Mouse (Mus musculus) kidney, adult 9 months (tissue): ENCODE measurements around the gene Igfbp6.
A peak's percentile ranks its signal among the peaks of the same experiment; 100 is the strongest.

Experiments used
- DNase-seq: peaks from one replicate; pipeline ENCODE4 v3.0.0; 2022

The Igfbp6 gene

DNA sequence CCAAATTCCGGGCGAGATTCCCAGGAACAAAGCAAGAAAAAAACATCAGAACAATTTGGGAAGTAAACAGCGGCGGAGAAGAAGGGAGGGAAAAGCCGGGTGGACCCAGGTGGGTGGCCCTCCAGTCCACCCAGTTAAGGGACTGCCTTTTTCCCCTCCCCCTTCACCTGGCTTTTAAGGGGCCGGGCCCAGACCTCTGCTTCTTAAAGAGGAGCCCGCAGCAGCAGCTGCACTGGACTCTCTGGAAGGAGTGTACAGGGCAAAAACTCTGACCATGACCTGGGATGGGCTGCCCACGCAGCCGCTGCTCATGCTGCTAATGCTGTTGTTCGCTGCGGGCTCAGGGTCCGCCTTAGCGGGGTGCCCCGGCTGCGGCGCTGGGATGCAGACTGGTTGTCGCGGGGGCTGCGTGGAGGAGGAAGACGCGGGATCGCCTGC is at the start of gene Igfbp6:
Igfbp6 (plus strand) TSS at position 89 of the 438 bp plus-strand sequence.
- no peak for DNase-seq

- no peak for DNase-seq
Measured at GRCm38 (mm10) chr15:102094988-102095387, 49.2 kb upstream of the Igfbp6 start.

- DNase-seq, result no peak
Measured at GRCm38 (mm10) chr15:102097147-102097915, 46.8 kb upstream of the Igfbp6 start.

DNA sequence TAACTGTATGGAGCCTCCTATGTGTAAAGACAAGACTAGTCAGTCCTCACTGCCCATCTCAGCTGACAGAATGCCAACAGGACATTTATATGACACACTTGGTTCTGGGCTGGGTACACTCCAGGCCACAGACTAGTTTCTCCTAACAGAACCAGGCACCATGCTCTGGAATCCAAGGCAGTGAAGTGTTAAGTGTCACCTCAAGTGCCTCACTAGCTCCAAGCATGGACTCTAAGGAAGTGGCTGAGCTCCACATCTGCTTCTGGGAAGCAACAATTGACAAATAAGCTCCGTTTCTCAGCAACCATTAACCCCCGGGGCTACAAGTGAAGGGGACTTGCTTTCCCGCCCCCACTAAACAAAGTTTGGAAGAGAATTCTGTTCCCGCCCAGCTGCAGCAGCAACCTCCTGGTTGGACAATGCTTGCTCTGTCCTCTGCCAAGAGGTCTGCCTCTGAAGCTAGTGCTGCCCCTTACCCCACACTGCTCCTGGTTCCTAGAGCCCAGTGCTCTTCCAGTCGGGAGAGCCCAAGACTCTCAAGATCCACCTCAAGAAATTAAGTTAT is 46.1 kb upstream of the Igfbp6 start:
- no peak for DNase-seq

- DNase-seq, result no peak
Measured at GRCm38 (mm10) chr15:102099260-102099659, 44.9 kb upstream of the Igfbp6 start.

GRCm38 (mm10) chr15:102099771-102100160 is 44.4 kb upstream of the Igfbp6 start:
- no peak for DNase-seq

- peak; percentile 94 for DNase-seq
Measured at GRCm38 (mm10) chr15:102100161-102100981, 43.8 kb upstream of the Igfbp6 start, which contains the start of gene Tns2. Gene Tns2 (plus strand): TSS chr15:102100413.

- DNase-seq, result peak; percentile 71
Measured at GRCm38 (mm10) chr15:102100996-102101671, 43.0 kb upstream of the Igfbp6 start.

- DNase-seq, result peak; percentile 88
Measured at GRCm38 (mm10) chr15:102101672-102102541, 42.3 kb upstream of the Igfbp6 start.

DNA sequence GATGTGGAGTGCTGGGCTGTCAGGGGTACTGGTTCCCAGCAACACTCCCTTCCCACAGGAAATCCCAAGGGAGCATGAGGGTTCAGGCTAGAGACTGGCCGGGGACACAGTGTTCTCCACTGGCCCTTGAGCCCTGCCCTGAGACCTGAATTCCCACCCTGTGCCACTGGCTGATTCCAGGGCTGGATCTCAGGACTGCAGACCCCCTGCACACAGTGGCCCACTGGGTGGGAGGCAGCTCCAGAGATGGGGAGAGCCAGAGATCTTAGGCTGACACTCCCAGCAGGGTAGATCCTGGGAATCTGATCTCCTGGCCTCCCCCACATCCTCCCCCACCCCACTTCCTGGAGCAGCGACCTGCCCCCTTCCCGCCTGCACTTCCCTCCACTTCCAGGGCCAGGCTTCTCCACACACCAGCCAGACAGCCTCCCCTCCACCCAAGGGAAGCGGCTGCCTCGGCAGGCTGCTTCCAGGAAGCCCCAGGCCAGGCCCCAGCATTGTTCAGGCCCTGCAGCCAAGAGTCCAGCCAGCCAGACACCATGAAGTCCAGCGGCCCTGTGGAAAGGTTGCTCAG is 41.5 kb upstream of the Igfbp6 start:
- peak; percentile 81 for DNase-seq

GRCm38 (mm10) chr15:102103371-102103946 is 40.7 kb upstream of the Igfbp6 start:
- peak; percentile 72 for DNase-seq

DNA sequence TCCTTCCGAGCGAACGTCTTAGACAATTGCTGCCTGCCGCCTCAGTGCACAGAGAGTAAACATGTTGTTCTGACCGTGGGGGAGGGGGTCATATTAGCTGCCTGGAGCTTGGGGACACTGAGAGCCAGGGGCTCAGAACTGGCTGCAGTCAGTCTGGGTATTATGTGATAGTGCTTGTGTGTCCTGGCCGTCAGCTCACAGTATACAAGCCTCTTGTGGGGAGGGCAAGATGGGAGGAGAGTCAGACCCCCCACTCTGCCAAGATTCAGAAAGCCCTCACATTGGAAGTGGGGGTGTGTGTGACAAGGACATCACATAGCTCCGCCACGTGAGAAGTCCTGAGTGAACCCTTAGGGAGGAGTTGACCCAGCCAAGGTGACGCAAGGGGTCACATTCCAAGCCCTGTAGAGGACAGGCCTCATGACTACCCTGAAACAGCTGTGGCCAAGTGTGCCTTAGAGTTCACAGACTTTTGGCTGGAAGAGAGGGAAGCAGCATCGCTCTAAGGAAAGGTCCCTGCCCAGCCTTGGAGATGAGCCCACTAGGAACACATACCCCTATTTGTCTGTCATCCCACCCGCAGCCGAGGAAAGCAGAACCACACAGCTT is 40.1 kb upstream of the Igfbp6 start:
- DNase-seq, result peak; percentile 98

GRCm38 (mm10) chr15:102105360-102105759 is 38.8 kb upstream of the Igfbp6 start:
- DNase-seq, result peak; percentile 84

DNA sequence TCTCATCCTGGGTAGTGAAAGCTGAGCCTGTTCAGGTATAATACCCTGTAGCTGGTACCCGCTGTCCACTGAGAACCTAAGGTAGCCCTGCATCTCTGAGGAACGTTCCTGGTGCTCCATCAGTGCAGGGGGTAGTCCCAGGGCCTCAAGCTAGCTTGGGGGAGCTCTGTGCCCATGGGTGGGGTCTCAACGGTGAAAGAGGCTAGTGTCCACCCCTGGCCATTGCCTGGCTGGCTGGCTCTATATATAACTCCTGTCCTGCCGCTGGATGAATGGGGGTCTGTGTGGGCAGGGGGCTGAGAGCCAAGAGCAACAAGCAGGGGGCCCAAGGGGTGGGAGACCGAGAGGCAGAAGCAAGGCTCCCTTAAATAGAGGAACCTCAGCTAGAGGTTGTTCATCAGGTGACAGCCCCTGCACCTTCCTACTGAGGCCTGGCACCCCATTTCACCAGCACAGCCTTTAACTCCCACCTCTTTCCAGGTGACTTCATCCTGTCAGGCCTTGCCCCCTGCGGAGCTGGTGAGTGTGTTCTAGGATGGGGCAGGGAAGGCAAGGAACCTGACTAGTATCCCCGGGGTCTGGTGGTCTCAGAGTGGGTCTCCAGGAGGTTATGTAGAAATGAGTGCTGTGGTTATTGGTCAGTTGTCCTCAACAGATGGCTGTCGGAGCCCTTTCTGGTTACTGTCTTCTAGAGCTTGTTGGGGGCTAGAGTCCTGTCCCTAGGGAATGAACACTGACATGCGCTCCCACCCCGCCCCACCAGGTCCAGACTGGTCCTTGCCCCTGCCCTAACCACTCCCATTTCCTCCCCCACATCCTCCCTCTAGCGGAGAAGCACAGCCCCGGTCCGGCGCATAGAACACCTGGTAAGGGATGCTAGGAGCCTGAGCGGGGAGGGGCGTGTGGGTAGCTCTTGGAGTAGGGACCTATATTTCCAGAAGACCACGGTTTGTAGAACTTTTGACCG is 38.1 kb upstream of the Igfbp6 start:
- no peak for DNase-seq

- no peak for DNase-seq
Measured at GRCm38 (mm10) chr15:102106754-102107456, 37.3 kb upstream of the Igfbp6 start.

DNA sequence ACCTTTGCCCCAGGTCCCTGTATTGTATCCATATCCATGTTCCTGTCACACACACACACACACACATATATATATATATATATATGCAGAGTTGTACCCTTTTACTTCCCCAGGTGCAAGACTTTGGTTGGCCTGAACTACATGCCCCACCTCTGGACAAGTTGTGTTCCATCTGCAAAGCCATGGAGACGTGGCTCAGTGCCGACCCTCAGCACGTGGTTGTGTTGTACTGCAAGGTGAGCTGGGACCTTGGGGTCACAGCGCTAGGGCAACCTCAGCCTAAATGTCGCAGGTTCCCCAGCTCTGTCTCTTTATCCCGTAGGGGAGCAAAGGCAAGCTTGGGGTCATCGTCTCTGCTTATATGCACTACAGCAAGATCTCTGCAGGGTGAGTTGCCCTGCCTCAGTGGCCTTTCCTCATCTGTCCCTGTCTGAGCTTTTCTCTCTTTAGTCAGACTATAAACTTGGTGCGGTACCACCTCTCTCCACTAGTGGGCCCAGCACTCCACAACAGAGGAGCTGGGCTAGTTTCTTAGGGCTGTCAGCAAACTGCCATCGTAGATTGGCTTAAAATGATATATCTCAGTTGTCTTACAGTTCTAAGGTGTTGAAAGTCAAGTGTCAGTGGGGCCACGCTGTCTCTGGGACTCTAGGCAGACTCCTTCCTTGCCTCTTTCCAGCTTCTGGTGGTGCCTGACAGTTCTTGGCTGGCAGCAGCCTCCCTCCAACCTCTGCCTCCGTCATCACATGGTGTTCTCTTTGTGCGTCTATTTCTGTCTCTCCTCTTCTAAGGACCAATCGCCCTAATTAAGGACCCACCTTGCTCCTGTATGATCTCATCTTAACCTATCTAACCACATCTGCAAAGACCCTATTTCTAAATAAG is 36.2 kb upstream of the Igfbp6 start:
- DNase-seq, result peak; percentile 77

DNA sequence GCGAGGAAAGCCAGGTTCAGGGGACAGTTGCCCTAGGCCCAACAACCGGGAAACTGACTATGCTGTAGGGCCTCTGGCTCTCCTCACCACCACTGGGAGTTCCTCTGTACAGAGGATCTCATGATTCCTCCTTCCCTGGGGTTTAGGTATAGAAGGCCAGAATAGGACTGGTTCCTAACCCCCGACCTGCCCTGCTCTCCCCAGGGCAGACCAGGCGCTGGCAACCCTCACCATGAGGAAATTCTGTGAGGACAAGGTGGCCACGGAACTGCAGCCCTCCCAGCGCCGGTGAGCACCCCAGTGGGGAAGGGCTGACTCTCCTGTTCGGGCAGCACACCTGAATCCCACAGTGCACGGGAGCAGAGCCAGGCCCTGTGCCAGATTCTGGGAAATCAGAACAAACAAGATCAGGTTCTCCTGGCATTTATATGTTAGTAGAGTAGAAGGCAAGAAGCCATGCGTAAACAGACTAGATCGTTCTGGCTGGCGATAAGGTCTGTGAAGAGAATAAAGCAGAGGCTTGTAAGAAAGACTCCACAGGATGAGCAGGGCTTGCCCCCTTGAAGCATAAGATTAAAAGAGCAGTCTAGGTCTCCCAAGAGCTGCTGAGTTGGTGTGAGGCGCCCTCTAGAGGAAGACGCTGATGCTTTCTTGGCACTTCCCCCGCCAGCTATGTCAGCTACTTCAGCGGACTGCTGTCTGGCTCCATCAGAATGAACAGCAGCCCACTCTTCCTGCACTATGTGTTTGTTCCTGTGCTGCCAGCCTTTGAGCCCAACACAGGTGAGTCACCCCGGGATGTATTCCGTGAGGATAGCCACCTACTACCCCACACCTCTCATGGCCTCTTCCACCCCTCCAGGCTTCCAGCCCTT is 35.3 kb upstream of the Igfbp6 start:
- DNase-seq, result peak; percentile 87
